Comparison of ENCODE assay signal across 23 mouse cellular contexts in the genomic region with DNA sequence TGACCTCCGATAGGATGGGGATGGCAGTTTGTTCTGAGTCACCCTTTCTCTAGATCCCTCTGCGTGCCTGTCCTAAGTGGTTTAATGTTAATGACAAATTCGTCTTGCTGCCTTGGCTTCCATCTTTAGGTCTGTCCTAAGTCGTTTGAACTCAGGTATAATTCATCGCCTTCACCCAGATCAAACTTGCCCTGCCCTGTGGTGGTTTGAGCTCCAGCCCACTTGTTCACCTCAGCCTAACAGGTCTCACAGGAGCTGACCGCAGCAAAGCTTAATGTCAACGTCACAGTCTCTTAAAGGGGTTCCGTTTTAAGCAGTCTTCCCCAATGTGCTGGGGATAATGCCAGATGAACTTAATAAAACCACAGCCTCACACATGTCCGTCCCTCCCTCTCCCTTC. TPM values are rescaled to one million over a fixed set of nuclear protein-coding genes. Genes with fewer than 3 reads are reported as not detected.
"Had no signal": no experiment of that assay in that cellular context is flagged by ENCODE, and none has a peak within 500 bp of the region (broad histone marks: within the 10 kb centered on the region; RNA-seq: fewer than 3 reads in every experiment).

No protein-coding gene starts in this region.

- H3K27me3 ChIP-seq: midbrain, embryonic 12.5 days; neural tube, embryonic 13.5 days; neural tube, embryonic 15.5 days had no signal

- H3K4me3 ChIP-seq: megakaryocyte, embryonic 14.5 days; midbrain, embryonic 12.5 days; neural tube, embryonic 13.5 days; neural tube, embryonic 15.5 days had no signal

- H3K9me3 ChIP-seq: megakaryocyte, embryonic 14.5 days; midbrain, embryonic 12.5 days; neural tube, embryonic 13.5 days; neural tube, embryonic 15.5 days had no signal

- H3K9ac ChIP-seq: liver, embryonic 14.5 days; lung, embryonic 14.5 days; midbrain, embryonic 12.5 days; neural tube, embryonic 13.5 days; neural tube, embryonic 15.5 days had no signal

- DNase-seq: lung, adult 18-20 months; lung, embryonic 14.5 days; lung, postnatal 10 days; lung, postnatal 4 days; midbrain, embryonic 14.5 days; retina, postnatal 1 day; right cerebral cortex, adult 18-20 months; right cerebral cortex, postnatal 25 days; right cerebral cortex, postnatal 4 days; spleen, adult 18-20 months; thymus, adult 18-20 months; thymus, postnatal 14 days; thymus, postnatal 36 days had no signal

- H3K4me2 ChIP-seq: lung, embryonic 14.5 days; midbrain, embryonic 12.5 days; neural tube, embryonic 13.5 days; neural tube, embryonic 15.5 days had no signal

- H3K27ac ChIP-seq: liver, embryonic 14.5 days; midbrain, embryonic 12.5 days; neural tube, embryonic 13.5 days; neural tube, embryonic 15.5 days had no signal

RNA-seq across cellular contexts. Expression of gene Irgc1, which starts 26.2 kb away (rescaled TPM):
- polyA plus RNA-seq: liver, embryonic 14.5 days; liver, embryonic 16.5 days; lung, embryonic 14.5 days; lung, embryonic 16.5 days; midbrain, embryonic 12.5 days; midbrain, embryonic 14.5 days; midbrain, postnatal 0 days; neural tube, embryonic 11.5 days; neural tube, embryonic 13.5 days; neural tube, embryonic 15.5 days; stomach, embryonic 14.5 days had no signal
